Mouse (Mus musculus): Measurements from ENCODE around the gene Lzic. TPM values are rescaled to one million over a fixed set of nuclear protein-coding genes. Genes with fewer than 3 reads are reported as not detected.
A peak's percentile ranks its signal among the peaks of the same experiment; 100 is the strongest.

Lzic gene
- polyA plus RNA-seq, 1 experiment, result 17.8 TPM

DNA sequence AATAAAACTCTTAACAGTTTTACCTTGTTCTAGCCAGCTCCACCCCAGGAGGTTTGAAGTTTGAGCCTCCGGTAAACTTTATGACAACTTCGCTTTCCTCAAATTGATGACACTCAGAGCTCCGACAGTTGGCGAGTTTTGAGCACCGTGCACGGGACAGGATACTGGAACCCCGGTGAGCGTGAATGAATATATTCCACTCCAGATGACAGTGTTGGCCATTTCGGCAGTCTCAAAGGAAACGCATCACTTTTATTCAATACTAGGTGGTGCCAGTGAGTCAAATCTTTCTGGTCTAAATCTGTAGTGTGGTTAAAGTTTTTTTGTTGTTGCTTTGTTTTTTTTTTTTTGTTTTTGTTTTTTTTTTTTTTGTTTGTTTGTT is 787 bp downstream of the Lzic start:
- Histone ChIP-seq H3K36me3 (ENCODE audit: control insufficient read depth, insufficient read depth, low read length) (peaks cover 9% of the 10 kb centered on the region), H3K4me1 (ENCODE audit: control insufficient read depth, insufficient read depth, low read length) (peaks cover 4% of the 10 kb centered on the region), H3K27me3 (ENCODE audit: control insufficient read depth, insufficient read depth, low read length) (no peaks in the 10 kb centered on the region), H3K4me3 (ENCODE audit: control insufficient read depth, low read depth, low read length) (peak overlapping the region; percentile 95), H3K27ac (ENCODE audit: control insufficient read depth, insufficient read depth, low read depth, low read length) (peak overlapping the region; percentile 72)
- no peak for TF ChIP-seq CTCF (IDR thresholded peaks at IDR 0.05; ENCODE audit: control insufficient read depth, insufficient read depth, insufficient replicate concordance, low read depth, low read length)
- TF ChIP-seq POLR2A (IDR thresholded peaks at IDR 0.05; ENCODE audit: control insufficient read depth, low read depth, low read length), result no peak

DNA sequence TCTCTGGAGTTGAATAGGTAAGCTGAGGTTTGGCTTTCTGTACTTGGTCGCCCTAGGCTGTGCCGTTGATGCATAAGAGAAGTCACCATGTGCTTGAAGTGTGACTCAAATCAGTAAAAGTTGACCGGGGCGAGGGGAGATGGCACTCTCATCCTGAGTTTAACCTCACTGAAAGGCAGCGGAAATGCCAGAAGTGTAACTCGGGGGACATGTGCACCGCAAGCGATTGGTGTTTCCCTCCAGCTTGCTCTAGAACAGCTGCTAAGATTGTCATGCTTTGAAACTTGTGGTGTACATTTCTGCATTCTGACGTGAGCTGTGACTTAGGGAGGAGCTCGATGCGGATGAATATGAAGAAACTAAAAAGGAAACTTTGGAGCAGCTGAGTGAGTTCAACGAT is 2.7 kb downstream of the Lzic start:
- no peak for TF ChIP-seq POLR2A (IDR thresholded peaks at IDR 0.05; ENCODE audit: control insufficient read depth, low read depth, low read length)
- no peak for TF ChIP-seq CTCF (IDR thresholded peaks at IDR 0.05; ENCODE audit: control insufficient read depth, insufficient read depth, insufficient replicate concordance, low read depth, low read length)
- Histone ChIP-seq H3K36me3 (ENCODE audit: control insufficient read depth, insufficient read depth, low read length) (peaks cover 11% of the 10 kb centered on the region), H3K4me1 (ENCODE audit: control insufficient read depth, insufficient read depth, low read length) (peaks cover 4% of the 10 kb centered on the region), H3K27me3 (ENCODE audit: control insufficient read depth, insufficient read depth, low read length) (no peaks in the 10 kb centered on the region), H3K4me3 (ENCODE audit: control insufficient read depth, low read depth, low read length) (no peak overlapping the region), H3K27ac (ENCODE audit: control insufficient read depth, insufficient read depth, low read depth, low read length) (no peak overlapping the region)

DNA sequence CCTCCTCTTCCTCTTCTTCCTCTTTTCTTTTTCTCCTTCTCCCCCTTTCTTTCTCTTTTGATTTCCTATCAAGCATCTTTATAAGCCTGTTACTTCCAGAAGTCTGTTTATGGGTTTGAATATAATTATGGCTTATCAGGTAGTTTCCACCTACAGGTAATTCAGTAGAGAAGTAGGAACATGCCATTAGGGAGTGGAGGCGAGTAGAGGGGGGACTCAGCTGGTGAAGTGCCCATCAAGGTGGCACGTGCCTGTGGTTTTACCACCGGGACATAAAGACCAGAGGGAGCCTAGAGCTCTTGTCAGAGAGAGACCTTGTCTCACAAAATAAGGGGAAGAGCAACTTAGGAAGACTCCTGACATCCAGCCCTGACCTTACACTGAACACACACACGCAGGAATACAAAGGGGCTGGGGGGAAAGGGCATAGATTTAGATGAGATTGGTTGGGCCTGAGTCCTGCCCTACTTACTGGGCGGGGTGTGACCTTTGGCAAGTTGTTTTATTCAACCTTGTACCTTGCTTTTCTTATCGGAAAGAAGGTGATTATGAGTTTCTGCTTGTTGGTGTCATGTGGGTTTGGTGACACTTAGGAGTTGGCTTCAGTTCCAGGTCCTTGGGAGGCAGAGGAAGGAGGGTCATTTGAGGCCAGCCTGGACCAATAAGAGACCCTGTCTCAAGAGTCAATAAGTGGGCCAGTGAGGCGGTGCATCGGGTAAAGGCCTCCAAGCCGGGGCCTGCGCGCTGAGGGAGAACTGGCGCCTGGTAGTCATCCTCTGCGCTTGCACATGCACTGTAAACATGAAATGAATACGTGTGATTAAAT is 4.6 kb downstream of the Lzic start:
- Histone ChIP-seq H3K27ac (ENCODE audit: control insufficient read depth, insufficient read depth, low read depth, low read length) (no peak overlapping the region), H3K4me3 (ENCODE audit: control insufficient read depth, low read depth, low read length) (no peak overlapping the region), H3K27me3 (ENCODE audit: control insufficient read depth, insufficient read depth, low read length) (no peaks in the 10 kb centered on the region), H3K36me3 (ENCODE audit: control insufficient read depth, insufficient read depth, low read length) (peaks cover 11% of the 10 kb centered on the region), H3K4me1 (ENCODE audit: control insufficient read depth, insufficient read depth, low read length) (peaks cover 1% of the 10 kb centered on the region)
- TF ChIP-seq POLR2A (IDR thresholded peaks at IDR 0.05; ENCODE audit: control insufficient read depth, low read depth, low read length), result no peak
- TF ChIP-seq CTCF (IDR thresholded peaks at IDR 0.05; ENCODE audit: control insufficient read depth, insufficient read depth, insufficient replicate concordance, low read depth, low read length), result no peak

DNA sequence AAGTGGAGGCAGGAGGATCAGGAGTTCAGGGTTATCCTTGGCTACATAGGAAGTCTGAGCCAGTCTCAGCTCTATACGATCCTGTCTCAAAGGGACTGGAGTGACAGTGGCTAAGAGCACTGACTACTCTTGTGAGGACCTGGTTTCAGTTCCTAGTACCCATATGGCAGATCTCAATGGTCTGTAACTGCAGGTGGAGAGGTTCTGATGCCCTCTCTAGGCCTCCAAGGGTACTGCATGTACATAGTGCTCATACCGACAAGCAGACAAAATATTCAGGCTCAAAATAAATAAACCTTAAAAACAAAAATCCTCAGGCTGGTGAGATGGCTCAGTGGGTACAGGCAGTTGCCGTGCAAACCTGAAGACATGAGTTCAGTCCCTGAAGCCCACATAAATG is 6.1 kb downstream of the Lzic start:
- no peak for TF ChIP-seq POLR2A (IDR thresholded peaks at IDR 0.05; ENCODE audit: control insufficient read depth, low read depth, low read length)
- TF ChIP-seq CTCF (IDR thresholded peaks at IDR 0.05; ENCODE audit: control insufficient read depth, insufficient read depth, insufficient replicate concordance, low read depth, low read length), result no peak
- Histone ChIP-seq H3K36me3 (ENCODE audit: control insufficient read depth, insufficient read depth, low read length) (peaks cover 13% of the 10 kb centered on the region), H3K4me1 (ENCODE audit: control insufficient read depth, insufficient read depth, low read length) (no peaks in the 10 kb centered on the region), H3K27me3 (ENCODE audit: control insufficient read depth, insufficient read depth, low read length) (no peaks in the 10 kb centered on the region), H3K27ac (ENCODE audit: control insufficient read depth, insufficient read depth, low read depth, low read length) (no peak overlapping the region), H3K4me3 (ENCODE audit: control insufficient read depth, low read depth, low read length) (no peak overlapping the region)

DNA sequence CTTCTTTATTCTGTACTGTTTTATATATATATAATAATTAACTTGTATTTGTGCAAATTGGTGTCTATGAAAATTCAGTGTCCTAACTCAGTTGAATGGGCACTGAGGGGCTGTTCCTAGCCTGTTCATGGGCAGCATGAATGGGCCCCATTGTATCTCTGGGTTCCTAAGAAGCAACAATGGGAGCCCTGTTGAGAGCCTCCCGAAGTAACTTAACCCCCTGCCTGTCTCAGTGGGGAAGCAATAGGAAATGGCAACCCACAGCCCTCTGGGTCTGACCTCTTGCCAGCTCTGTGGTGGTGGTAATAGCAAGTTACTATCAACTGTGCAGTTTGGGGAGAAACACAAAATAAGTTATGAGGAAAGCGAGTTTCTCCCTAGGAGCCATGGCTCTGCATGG is 11.6 kb downstream of the Lzic start:
- no peak overlapping the region for H3K4me3 ChIP-seq (ENCODE audit: control insufficient read depth, low read depth, low read length)
- H3K4me1 ChIP-seq (ENCODE audit: control insufficient read depth, insufficient read depth, low read length), result no peaks in the 10 kb centered on the region
- no peak for TF ChIP-seq CTCF (IDR thresholded peaks at IDR 0.05; ENCODE audit: control insufficient read depth, insufficient read depth, insufficient replicate concordance, low read depth, low read length)
- no peak for TF ChIP-seq POLR2A (IDR thresholded peaks at IDR 0.05; ENCODE audit: control insufficient read depth, low read depth, low read length)
- H3K27ac ChIP-seq (ENCODE audit: control insufficient read depth, insufficient read depth, low read depth, low read length), result no peak overlapping the region
- no peaks in the 10 kb centered on the region for H3K27me3 ChIP-seq (ENCODE audit: control insufficient read depth, insufficient read depth, low read length)
- peaks cover 3% of the 10 kb centered on the region for H3K36me3 ChIP-seq (ENCODE audit: control insufficient read depth, insufficient read depth, low read length)

DNA sequence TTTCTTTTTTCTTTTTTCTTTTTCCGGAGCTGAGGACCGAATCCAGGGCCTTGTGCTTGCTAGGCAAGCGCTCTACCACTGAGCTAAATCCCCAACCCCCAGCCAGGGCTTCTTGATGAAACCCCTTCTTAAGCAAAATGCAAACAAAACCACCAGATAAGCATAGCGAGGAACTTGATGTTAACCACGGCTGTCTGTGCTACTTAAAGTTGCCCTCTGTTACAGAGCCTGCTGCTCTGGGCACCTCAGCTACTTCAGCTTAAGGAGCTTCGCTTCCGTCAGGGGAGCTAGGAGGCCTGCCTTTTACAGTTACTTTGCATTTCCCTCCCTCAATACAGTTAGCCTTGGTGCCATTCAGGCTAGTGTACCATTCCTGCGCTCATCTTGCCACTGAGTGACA is 13.9 kb downstream of the Lzic start:
- TF ChIP-seq CTCF (IDR thresholded peaks at IDR 0.05; ENCODE audit: control insufficient read depth, insufficient read depth, insufficient replicate concordance, low read depth, low read length) (no peak), POLR2A (IDR thresholded peaks at IDR 0.05; ENCODE audit: control insufficient read depth, low read depth, low read length) (no peak)
- H3K36me3 ChIP-seq (ENCODE audit: control insufficient read depth, insufficient read depth, low read length), result peaks cover 3% of the 10 kb centered on the region
- H3K27ac ChIP-seq (ENCODE audit: control insufficient read depth, insufficient read depth, low read depth, low read length), result no peak overlapping the region

DNA sequence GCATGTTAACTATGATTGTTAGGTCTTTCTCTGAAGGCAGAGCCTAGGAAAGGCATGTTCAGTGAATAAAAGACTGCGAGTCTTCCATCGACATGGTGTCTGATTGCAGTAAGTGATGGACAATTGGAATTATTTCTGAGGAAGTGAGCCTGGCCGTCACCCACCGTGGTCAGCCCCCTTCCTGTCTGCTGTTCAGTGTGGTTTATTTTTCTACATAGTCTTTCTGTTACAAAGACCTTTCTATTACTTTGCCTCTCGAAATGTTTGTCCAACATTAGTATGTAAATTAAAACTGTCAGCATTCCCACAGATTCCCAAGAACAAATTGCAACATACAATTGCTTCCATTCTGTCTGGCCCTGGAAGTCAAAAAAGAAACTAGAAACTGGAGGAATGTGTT is 14.8 kb downstream of the Lzic start:
- H3K4me1 ChIP-seq (ENCODE audit: control insufficient read depth, insufficient read depth, low read length), result no peaks in the 10 kb centered on the region

More for the DNA sequence above, 13.9 kb downstream of the Lzic start:
- no peak overlapping the region for H3K4me3 ChIP-seq (ENCODE audit: control insufficient read depth, low read depth, low read length)
- H3K4me1 ChIP-seq (ENCODE audit: control insufficient read depth, insufficient read depth, low read length), result no peaks in the 10 kb centered on the region
- no peaks in the 10 kb centered on the region for H3K27me3 ChIP-seq (ENCODE audit: control insufficient read depth, insufficient read depth, low read length)

More for the DNA sequence above, 14.8 kb downstream of the Lzic start:
- no peak overlapping the region for H3K27ac ChIP-seq (ENCODE audit: control insufficient read depth, insufficient read depth, low read depth, low read length)
- H3K27me3 ChIP-seq (ENCODE audit: control insufficient read depth, insufficient read depth, low read length), result no peaks in the 10 kb centered on the region
- peaks cover 3% of the 10 kb centered on the region for H3K36me3 ChIP-seq (ENCODE audit: control insufficient read depth, insufficient read depth, low read length)
- no peak for TF ChIP-seq POLR2A (IDR thresholded peaks at IDR 0.05; ENCODE audit: control insufficient read depth, low read depth, low read length)
- TF ChIP-seq CTCF (IDR thresholded peaks at IDR 0.05; ENCODE audit: control insufficient read depth, insufficient read depth, insufficient replicate concordance, low read depth, low read length), result no peak
- no peak overlapping the region for H3K4me3 ChIP-seq (ENCODE audit: control insufficient read depth, low read depth, low read length)

Data from testis, adult 2 months (tissue).